Mouse (Mus musculus): Measurements from ENCODE around the gene Slc16a13.

DNA sequence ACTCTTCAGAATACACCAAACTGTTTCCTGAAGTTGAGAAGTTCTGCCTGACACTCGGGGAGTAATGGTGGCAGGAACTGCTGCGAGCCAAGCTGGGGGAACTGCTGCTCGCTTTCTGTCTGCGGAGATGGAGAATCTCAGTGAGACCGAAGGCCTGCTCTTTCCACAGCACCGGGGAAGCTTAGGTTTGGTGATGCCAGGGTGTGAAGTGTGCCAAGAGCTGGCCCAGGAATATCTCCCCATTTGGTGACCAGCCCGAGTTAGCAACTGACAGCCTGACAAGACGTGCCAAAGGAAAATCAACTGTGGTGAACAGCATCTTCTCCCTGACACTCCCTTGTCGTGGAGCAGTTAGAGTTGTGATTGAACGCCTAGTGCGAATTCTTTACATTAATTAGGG, 42.6 kb downstream of the Slc16a13 start:
- TF ChIP-seq GATA1 (IDR thresholded peaks at IDR 0.05; ENCODE audit: borderline replicate concordance, low read length), result no peak
- no peak for TF ChIP-seq FLI1 (IDR thresholded peaks at IDR 0.05; ENCODE audit: low read length)

All from megakaryocyte, embryonic 14.5 days (primary cell).